Mouse (Mus musculus) bone marrow macrophage, adult 2 months (primary cell): Measurements from ENCODE around the gene Gpx7.

Experiments
- CTCF ChIP-seq: IDR thresholded peaks from 2 replicates; pipeline ENCODE4 v1.5.1; 2012; ENCODE audit warnings: low read depth, mild to moderate bottlenecking, low read length, moderate library complexity
- POLR2A ChIP-seq: IDR thresholded peaks from 2 replicates; pipeline ENCODE4 v1.6.1; 2012; ENCODE audit warnings: mild to moderate bottlenecking, low read depth, low read length, borderline replicate concordance

DNA sequence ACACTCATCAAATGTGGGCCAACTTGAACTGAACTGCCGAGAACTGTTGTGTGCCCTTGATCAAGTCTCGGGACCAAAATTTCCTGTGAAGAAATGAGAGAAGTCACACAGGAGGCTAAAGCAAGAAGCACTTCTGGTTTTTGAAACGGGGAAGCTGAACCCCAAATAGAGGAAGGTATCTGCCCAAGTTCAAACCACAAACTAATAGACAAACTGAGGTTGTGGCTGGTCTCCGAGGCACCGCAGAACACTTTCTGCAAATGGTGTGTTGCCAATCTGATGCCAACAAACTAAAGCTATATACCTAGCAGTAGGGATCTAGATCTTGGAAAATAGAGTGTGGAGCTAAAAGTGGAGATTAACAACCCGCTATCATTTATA lies 21.6 kb upstream of the Gpx7 start:
- TF ChIP-seq CTCF (no peak), POLR2A (no peak)
